Mouse (Mus musculus) heart, embryonic 14.5 days (tissue): Measurements from ENCODE around the gene Hist2h3c1. TPM values are rescaled to one million over a fixed set of nuclear protein-coding genes. Genes with fewer than 3 reads are reported as not detected.
"Not testable (repeated sequence)": the region's sequence is repeated elsewhere in the genome, so short reads cannot be mapped to it uniquely, and the experiment has no call there.

Source experiments
- ATAC-seq: fragments of 200-750 bp; cut with Nextera tagmentation; 2 replicates; pipeline ENCODE4 v1.8.0; 2017; ENCODE audit warnings: low read depth, moderate TSS enrichment; ENCODE audit not compliant: insufficient number of reproducible peaks, insufficient read depth, low FRiP score
- H3K27ac ChIP-seq, 2 experiments: fragments of 200-500 bp in 1 of 2; fragments of 300-500 bp in 1 of 2; sonication (generic) in 1 of 2; replicated peaks in 1 of 2; 2 replicates each; pipeline ENCODE4 v1.5.1; 2012 to 2014; ENCODE audit warnings: low read depth in 2 of 2, low read length in 2 of 2, control low read depth in 1 of 2, mild to moderate bottlenecking in 1 of 2, mixed read lengths in 1 of 2; ENCODE audit not compliant: control insufficient read depth in 1 of 2, insufficient read depth in 1 of 2
- H3K27me3 ChIP-seq: fragments of 300-500 bp; sonication (generic); 2 replicates; pipeline ENCODE4 v1.6.1; 2014; ENCODE audit warnings: mild to moderate bottlenecking, low read length, control low read depth; ENCODE audit not compliant: control insufficient read depth, insufficient read depth
- H3K36me3 ChIP-seq: fragments of 300-500 bp; sonication (generic); 2 replicates; pipeline ENCODE4 v1.6.1; 2014; ENCODE audit warnings: mild to moderate bottlenecking, control low read depth, low read length, mixed read lengths; ENCODE audit not compliant: control insufficient read depth, insufficient read depth
- H3K4me1 ChIP-seq, 2 experiments: fragments of 200-500 bp in 1 of 2; fragments of 300-500 bp in 1 of 2; sonication (generic) in 1 of 2; 2 replicates each; pipeline ENCODE4 v1.6.1; 2012 to 2014; ENCODE audit warnings: low read length in 2 of 2, control low read depth in 1 of 2, mixed read lengths in 1 of 2; ENCODE audit not compliant: control insufficient read depth in 2 of 2, insufficient read depth in 2 of 2
- H3K4me2 ChIP-seq: fragments of 300-500 bp; sonication (generic); 2 replicates; pipeline ENCODE4 v1.6.1; 2014; ENCODE audit warnings: mild to moderate bottlenecking, low read length
- H3K4me3 ChIP-seq, 2 experiments: fragments of 200-500 bp in 1 of 2; fragments of 300-500 bp in 1 of 2; sonication (generic) in 1 of 2; 2 replicates each; pipeline ENCODE4 v1.5.1; 2012 to 2014; ENCODE audit warnings: low read length in 2 of 2, mild to moderate bottlenecking in 2 of 2, control low read depth in 1 of 2, low read depth in 1 of 2, moderate library complexity in 1 of 2; ENCODE audit not compliant: control insufficient read depth in 1 of 2, insufficient read depth in 1 of 2
- H3K9ac ChIP-seq: fragments of 300-500 bp; sonication (generic); 2 replicates; pipeline ENCODE4 v1.6.1; 2014; ENCODE audit warnings: mild to moderate bottlenecking, low read length
- H3K9me3 ChIP-seq: fragments of 300-500 bp; sonication (generic); 2 replicates; pipeline ENCODE4 v1.6.1; 2016; ENCODE audit warnings: low read length, control low read depth; ENCODE audit not compliant: control insufficient read depth
- WGBS: fragments of 180-500 bp; shearing (Covaris S2); extraction: QIAGEN DNeasy Blood & Tissue Kit; methylation state at CpG from one replicate; pipeline ENCODE4 v1.1.7; 2014; 5-methylcytosine and 5-hydroxymethylcytosine counted together
- polyA plus RNA-seq: library from polyadenylated mRNA; unstranded; fragments of >200 nt; fragmentation: Nextera tagmentation; extraction: Ambion mirVana; gene quantifications from 2 replicates; pipeline ENCODE4 v1.2.1, GENCODE M21; 2014

Hist2h3c1 gene
- polyA plus RNA-seq, 1 experiment from 2014 or later: not detected

DNA sequence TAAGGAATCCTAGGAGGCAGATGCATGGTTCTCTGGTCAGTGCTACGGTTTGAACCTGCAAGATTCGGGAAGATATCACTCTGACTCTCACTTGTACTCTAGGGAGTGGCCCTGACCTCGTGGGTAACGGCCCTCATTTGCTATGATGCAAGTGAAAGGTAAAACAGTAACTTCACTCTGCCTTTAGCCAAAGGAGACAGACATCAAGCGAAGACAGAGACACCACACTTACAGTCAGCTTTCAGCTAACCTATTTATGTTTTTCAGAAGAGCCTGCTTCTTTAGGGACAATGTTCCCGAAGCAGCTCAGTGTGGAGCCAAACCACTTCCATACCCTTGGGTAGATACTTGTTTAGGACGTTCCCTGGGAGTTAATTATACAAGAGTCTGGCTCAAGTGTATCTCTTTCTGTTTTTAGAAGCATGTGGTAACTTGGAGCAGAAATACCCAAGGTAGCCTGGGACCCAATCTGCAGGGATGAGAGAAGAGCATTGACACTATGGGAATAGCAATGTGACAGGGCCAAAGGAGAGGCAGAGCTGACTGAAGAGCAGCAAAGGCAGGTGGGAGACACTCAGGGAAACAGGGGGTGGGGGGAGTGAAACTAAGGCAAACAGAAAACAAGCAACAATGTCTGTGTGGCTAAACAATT, 2.4 kb upstream of the Hist2h3c1 start:
- Histone ChIP-seq H3K4me2 (peak overlapping the region; percentile 74), H3K4me1 (peaks cover 6 to 33% of the 10 kb centered on the region in 2 experiments), H3K9ac (peak overlapping the region; percentile 91), H3K36me3 (no peaks in the 10 kb centered on the region), H3K9me3 (no peaks in the 10 kb centered on the region), H3K27me3 (no peaks in the 10 kb centered on the region), H3K4me3 (no peak overlapping the region), H3K27ac (peak overlapping the region; percentile 76 to 98)
- ATAC-seq: no peak
- 74% methylated on average over 7 of the region's 7 CpGs for WGBS

DNA sequence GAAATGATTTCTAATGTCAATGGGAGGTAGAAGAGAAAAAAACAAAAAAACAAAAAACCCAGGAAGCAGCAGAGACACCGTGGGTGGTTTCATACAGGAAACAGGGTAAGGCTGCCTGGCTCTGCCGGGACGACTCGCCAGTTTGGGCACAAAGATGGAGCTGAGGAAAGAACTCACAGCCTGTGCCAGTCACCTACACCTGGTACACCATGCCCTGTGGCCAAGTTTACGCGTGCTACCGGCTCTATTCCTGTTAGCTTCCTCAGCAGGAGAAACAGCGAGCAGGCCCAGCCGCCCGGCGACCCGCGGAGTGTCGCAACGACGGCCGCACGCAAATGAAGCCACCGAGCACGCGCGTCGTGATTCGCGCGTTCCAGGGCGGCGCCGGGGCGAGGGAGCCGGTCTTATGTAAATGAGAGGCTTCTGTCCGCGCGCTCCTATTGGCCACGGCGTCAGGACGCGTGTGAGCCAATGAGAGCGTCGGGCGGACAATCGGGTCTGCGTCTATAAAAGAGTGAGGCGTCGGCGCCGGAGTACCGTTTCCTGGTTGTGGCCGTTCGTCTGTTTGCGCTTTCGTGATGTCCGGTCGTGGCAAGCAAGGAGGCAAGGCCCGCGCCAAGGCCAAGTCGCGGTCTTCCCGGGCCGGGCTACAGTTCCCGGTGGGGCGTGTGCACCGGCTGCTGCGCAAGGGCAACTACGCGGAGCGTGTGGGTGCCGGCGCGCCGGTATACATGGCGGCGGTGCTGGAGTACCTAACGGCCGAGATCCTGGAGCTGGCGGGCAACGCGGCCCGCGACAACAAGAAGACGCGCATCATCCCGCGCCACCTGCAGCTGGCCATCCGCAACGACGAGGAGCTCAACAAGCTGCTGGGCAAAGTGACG, 1.2 kb upstream of the Hist2h3c1 start, which contains the start of gene Hist2h2aa1:
Gene Hist2h2aa1, plus strand, starts transcription at position 495 of the 884 bp plus-strand sequence.
- Histone ChIP-seq H3K4me2 (peak within 1 kb of the TSS; percentile 74), H3K9ac (peak within 1 kb of the TSS; percentile 91), H3K4me3 (peak within 1 kb of the TSS; percentile 48 to 67), H3K4me1 (peaks cover 6 to 39% of the 10 kb centered on the region in 2 experiments), H3K27ac (peak within 1 kb of the TSS; percentile 98)
- ATAC-seq: peak; percentile 88
- H3K27me3 ChIP-seq, H3K36me3 ChIP-seq, H3K9me3 ChIP-seq: not testable (repeated sequence)
- under 1% methylated on average over 27 of the region's 88 CpGs for WGBS

DNA sequence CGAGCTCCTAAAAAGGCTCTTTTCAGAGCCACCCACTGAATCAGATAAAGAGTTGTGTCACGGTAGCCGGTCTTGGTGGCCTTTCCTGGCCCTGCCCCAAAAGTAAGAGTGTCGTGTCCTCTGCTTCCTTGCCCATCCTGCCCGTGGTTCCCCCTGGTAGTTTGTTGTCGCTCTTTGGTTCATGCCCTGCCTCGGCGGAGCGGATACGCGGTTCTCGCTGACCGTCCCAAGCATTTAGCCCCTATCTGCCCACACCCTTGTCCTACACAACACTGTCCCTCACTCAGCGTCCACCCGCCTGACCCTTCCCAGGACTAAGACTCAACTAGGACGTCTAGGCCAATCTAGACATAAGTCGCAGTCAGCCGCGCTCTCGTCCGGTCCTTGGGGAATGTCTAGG, 467 bp upstream of the Hist2h3c1 start:
- 0% methylated on average over 10 of the region's 21 CpGs for WGBS
- H3K9me3 ChIP-seq, H3K27me3 ChIP-seq, H3K36me3 ChIP-seq, ATAC-seq: not testable (repeated sequence)
- peaks cover 6 to 36% of the 10 kb centered on the region in 2 experiments for H3K4me1 ChIP-seq
- H3K27ac ChIP-seq: peak overlapping the region; percentile 65 to 85; a peak in 2 of 4 replicates
- peak overlapping the region; percentile 35; the same call in 1 of the 2 replicates for H3K4me2 ChIP-seq
- H3K9ac ChIP-seq: peak overlapping the region; percentile 67; the same call in 1 of the 2 replicates
- peak overlapping the region; percentile 28 to 49 for H3K4me3 ChIP-seq

DNA sequence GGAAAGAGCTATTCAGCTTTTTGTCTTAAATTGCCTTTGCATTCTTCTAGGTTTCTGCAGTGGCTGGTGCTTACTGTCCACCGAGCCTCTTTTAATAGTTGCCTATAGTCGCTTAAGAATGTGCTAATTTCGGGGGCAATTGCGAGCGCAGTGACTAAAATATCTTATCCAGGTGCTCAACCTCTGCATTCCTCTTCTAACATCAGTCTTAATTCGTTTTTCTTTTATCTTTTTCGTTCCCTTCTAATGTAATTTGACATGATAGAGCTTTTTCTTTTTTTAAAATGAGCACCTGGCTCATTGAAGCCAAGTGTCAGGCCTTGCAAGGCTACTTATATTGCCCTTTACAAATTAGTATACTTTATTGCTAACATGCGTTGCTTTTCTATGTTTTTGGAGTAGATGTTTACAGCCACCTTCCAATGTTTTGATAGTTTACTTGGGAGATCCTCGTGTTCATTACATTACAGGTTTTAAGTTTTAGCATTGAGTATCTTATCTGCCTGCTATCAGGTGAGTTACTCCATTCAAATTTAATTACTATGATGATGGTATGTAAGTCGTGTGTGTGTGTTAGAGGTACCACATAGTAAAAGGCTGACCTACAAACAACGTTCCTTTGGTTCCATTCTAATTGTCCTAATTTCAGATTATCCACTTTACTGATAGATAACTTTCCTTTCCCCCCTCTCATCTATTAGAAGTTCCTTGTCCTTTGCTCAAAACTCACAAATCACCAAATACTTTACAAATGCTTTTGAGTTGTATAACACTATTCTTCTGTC, 1.1 kb downstream of the Hist2h3c1 start:
- Histone ChIP-seq H3K27ac (peak overlapping the region; percentile 62 to 65), H3K36me3 (no peaks in the 10 kb centered on the region), H3K4me3 (peak overlapping the region; percentile 43 to 48), H3K4me1 (peaks cover 6 to 36% of the 10 kb centered on the region in 2 experiments), H3K4me2 (peak overlapping the region; percentile 72), H3K27me3 (no peaks in the 10 kb centered on the region), H3K9me3 (no peaks in the 10 kb centered on the region), H3K9ac (peak overlapping the region; percentile 74)
- 5% methylated on average over 11 of the region's 11 CpGs for WGBS
- no peak for ATAC-seq

DNA sequence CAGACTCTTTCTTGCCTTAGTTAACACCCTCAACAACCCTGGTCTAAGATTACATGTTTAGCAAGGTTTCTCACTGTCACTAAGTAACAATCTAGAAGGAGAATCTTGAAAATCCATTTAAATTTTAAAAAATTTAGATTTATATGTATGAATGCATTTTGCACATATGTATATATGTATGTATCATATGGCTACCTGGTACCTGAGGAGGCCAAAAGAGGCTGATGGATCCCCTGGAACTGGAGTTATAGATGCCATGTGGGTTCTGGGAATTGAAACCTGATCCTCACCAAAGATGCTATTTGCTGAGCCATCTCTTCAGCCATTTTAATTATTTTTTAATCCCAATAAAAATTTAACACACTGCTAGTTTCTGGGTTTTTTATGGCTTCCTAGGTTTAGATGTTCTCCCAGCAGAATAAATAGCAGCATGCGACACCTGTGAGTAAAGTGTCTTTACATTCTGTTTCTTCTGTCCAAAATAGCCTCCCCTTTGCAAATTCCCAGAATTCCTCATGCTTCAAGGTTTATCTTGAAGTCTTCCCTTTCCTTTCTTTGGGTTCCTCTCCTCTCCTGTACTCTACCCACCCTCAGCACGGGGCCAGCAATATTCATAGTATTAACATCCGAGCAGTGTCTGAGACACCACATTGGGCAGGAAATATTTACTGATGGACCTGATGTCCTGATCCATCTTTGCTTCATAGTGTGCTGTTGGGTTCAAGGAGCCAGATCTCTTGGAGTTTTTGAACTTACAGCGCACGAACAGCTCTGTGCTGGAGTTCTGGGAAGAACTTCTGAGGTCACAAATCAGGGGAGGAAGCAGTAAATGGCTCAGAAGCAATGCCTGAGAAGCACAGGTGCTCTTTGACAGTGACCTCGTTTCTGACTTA, 1.9 kb downstream of the Hist2h3c1 start:
- Histone ChIP-seq H3K4me1 (peaks cover 6 to 33% of the 10 kb centered on the region in 2 experiments), H3K9me3 (no peaks in the 10 kb centered on the region), H3K27me3 (no peaks in the 10 kb centered on the region), H3K27ac (0 out of 4 replicates have a peak overlapping the region, but pooled peaks of 1 of the 2 experiments have one; percentile 21), H3K4me3 (peak overlapping the region in 1 of 2 experiments; percentile 43; a peak in 2 of 4 replicates), H3K9ac (peak overlapping the region; percentile 74; the same call in 1 of the 2 replicates), H3K36me3 (no peaks in the 10 kb centered on the region), H3K4me2 (peak overlapping the region; percentile 72)
- no peak for ATAC-seq
- 44% methylated on average over 6 of the region's 6 CpGs for WGBS

DNA sequence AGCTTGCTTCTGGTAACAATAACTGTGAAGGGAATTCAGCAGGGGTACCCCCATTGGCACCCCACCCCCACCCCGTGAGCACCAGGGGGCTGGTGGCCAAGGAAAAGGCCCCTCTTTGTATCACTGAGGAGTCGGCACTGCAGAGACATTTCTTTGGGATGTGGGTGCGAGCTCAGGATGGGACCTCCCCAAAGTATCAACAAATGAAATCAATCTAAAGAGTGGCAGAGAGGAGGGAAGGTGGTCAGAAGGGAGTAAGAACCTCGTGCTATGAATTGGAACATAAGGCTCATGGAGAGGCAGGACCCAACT, 2.5 kb downstream of the Hist2h3c1 start:
- Histone ChIP-seq H3K27me3 (no peaks in the 10 kb centered on the region), H3K9ac (peak overlapping the region; percentile 74; the same call in 1 of the 2 replicates), H3K4me1 (peaks cover 4 to 28% of the 10 kb centered on the region in 2 experiments), H3K4me2 (peak overlapping the region; percentile 72), H3K27ac (0 out of 4 replicates have a peak overlapping the region, but pooled peaks of 1 of the 2 experiments have one; percentile 21), H3K4me3 (no peak overlapping the region), H3K9me3 (no peaks in the 10 kb centered on the region), H3K36me3 (no peaks in the 10 kb centered on the region)
- WGBS: 64% methylated on average over 4 of the region's 4 CpGs
- ATAC-seq: no peak
